Mouse (Mus musculus) testis, adult 2 months (tissue): ENCODE data around the gene Cyp21a1. TPM values are rescaled to one million over a fixed set of nuclear protein-coding genes. Genes with fewer than 3 reads are reported as not detected.
"Not testable (repeated sequence)": the region's sequence is repeated elsewhere in the genome, so short reads cannot be mapped to it uniquely, and the experiment has no call there.

Experiments
- H3K27ac ChIP-seq: fragments of 200-500 bp; 2 replicates; pipeline ENCODE4 v1.5.1; 2012; ENCODE audit warnings: low read depth, low read length; ENCODE audit not compliant: control insufficient read depth, insufficient read depth
- H3K27me3 ChIP-seq: fragments of 200-500 bp; 2 replicates; pipeline ENCODE4 v1.6.1; 2012; ENCODE audit warnings: mild to moderate bottlenecking, low read length, moderate library complexity; ENCODE audit not compliant: control insufficient read depth, insufficient read depth
- H3K36me3 ChIP-seq: fragments of 200-500 bp; 2 replicates; pipeline ENCODE4 v1.6.1; 2012; ENCODE audit warnings: mild to moderate bottlenecking, low read length; ENCODE audit not compliant: control insufficient read depth, insufficient read depth
- H3K4me1 ChIP-seq: fragments of 200-500 bp; 2 replicates; pipeline ENCODE4 v1.6.1; 2012; ENCODE audit warnings: low read length; ENCODE audit not compliant: control insufficient read depth, insufficient read depth
- H3K4me3 ChIP-seq: fragments of 200-500 bp; 2 replicates; pipeline ENCODE4 v1.5.1; 2012; ENCODE audit warnings: low read depth, mild to moderate bottlenecking, low read length, moderate library complexity, mixed read lengths; ENCODE audit not compliant: control insufficient read depth
- CTCF ChIP-seq: fragments of 200-500 bp; IDR thresholded peaks from 2 replicates; pipeline ENCODE4 v1.5.1; 2012; ENCODE audit warnings: low read depth, mild to moderate bottlenecking, inconsistent platforms, low read length, moderate library complexity; ENCODE audit not compliant: control insufficient read depth, insufficient read depth, insufficient replicate concordance
- POLR2A ChIP-seq: fragments of 200-500 bp; IDR thresholded peaks from 2 replicates; pipeline ENCODE4 v1.6.1; 2012; ENCODE audit warnings: low read depth, mild to moderate bottlenecking, inconsistent platforms, low read length, moderate library complexity; ENCODE audit not compliant: control insufficient read depth
- polyA plus RNA-seq: library from polyadenylated mRNA; depleted of rRNA; stranded (reverse); fragments of >200 nt; gene quantifications from 2 replicates; pipeline ENCODE4 v1.2.3, GENCODE M21; 2012

Gene Cyp21a1
- polyA plus RNA-seq, 1 experiment: 1.4 TPM

GRCm38 (mm10) chr17:34840736-34841307 is 36.5 kb upstream of the Cyp21a1 start:
- Histone ChIP-seq H3K36me3 (no peaks in the 10 kb centered on the region), H3K4me3 (no peak overlapping the region), H3K4me1 (peaks cover 14% of the 10 kb centered on the region), H3K27ac (no peak overlapping the region), H3K27me3 (no peaks in the 10 kb centered on the region)
- TF ChIP-seq CTCF (no peak), POLR2A (no peak)

GRCm38 (mm10) chr17:34838785-34839184 is 34.4 kb upstream of the Cyp21a1 start:
- Histone ChIP-seq H3K4me3 (no peak overlapping the region; the same call in 1 of the 2 replicates), H3K4me1 (peaks cover 14% of the 10 kb centered on the region), H3K27ac (no peak overlapping the region), H3K27me3 (no peaks in the 10 kb centered on the region), H3K36me3 (peaks cover 1% of the 10 kb centered on the region; the same call in 1 of the 2 replicates)
- TF ChIP-seq CTCF (no peak), POLR2A (no peak; the same call in 1 of the 2 replicates)

- TF ChIP-seq POLR2A (no peak), CTCF (no peak)
- peak overlapping the region; percentile 99 for H3K4me3 ChIP-seq
- peak overlapping the region; percentile 86 for H3K27ac ChIP-seq
- H3K4me1 ChIP-seq: peaks cover 14% of the 10 kb centered on the region
- H3K27me3 ChIP-seq: no peaks in the 10 kb centered on the region
- H3K36me3 ChIP-seq: peaks cover 1% of the 10 kb centered on the region; the same call in 1 of the 2 replicates
These were observed 33.3 kb upstream of the Cyp21a1 start for GRCm38 (mm10) chr17:34837464-34838324.

GRCm38 (mm10) chr17:34836856-34837221 is 32.5 kb upstream of the Cyp21a1 start, which contains the start of the genes Stk19 and Dxo:
TSS of gene Stk19 (minus strand) at chr17:34836945.
TSS of gene Dxo (plus strand) at chr17:34837019.
- H3K36me3 ChIP-seq: peaks cover 1% of the 10 kb centered on the region; the same call in 1 of the 2 replicates

GRCm38 (mm10) chr17:34836155-34836855 is 31.9 kb upstream of the Cyp21a1 start:
- Histone ChIP-seq H3K4me1 (peaks cover 14% of the 10 kb centered on the region), H3K27ac (peak overlapping the region; percentile 82), H3K36me3 (peaks cover 1% of the 10 kb centered on the region; the same call in 1 of the 2 replicates), H3K27me3 (no peaks in the 10 kb centered on the region), H3K4me3 (peak overlapping the region; percentile 99)
- no peak for TF ChIP-seq CTCF
- no peak for TF ChIP-seq POLR2A

More at GRCm38 (mm10) chr17:34836856-34837221, 32.5 kb upstream of the Cyp21a1 start, which contains the start of the genes Stk19 and Dxo:
- Histone ChIP-seq H3K4me1 (peaks cover 14% of the 10 kb centered on the region), H3K27ac (peak within 1 kb of the TSS; percentile 86), H3K4me3 (peak within 1 kb of the TSS; percentile 99), H3K27me3 (no peaks in the 10 kb centered on the region)
- TF ChIP-seq CTCF (no peak), POLR2A (peak; percentile 51; the same call in 1 of the 2 replicates)

- not testable (repeated sequence) for H3K4me3 ChIP-seq, H3K27me3 ChIP-seq, H3K36me3 ChIP-seq, H3K27ac ChIP-seq, H3K4me1 ChIP-seq
These were observed 26.4 kb upstream of the Cyp21a1 start for GRCm38 (mm10) chr17:34830776-34831175.
